Mouse (Mus musculus): ENCODE data around the gene D330045A20Rik. TPM values are rescaled to one million over a fixed set of nuclear protein-coding genes. Genes with fewer than 3 reads are reported as not detected.
"Not testable (repeated sequence)": the region's sequence is repeated elsewhere in the genome, so short reads cannot be mapped to it uniquely, and the experiment has no call there.

The D330045A20Rik gene
- polyA plus RNA-seq, 1 experiment = 0.05 TPM

DNA sequence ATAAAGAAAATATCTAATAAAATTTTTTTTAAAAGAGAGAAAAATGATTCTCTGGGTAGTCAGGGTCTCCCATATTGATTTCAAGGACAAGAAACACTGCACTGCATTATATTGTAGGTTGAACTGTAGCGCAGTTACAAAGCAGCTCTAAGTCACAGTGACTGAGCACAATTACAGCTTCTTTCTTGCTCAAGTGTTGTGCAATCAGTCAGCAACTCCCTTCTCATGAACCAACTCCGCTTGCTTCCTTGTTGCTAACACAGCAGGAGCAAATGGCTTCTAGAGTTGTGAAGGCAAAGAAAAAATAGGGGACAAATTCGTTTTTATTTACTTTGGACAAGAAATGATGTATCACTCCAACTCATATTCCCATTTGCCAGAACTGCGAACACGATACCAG, 70.3 kb downstream of the D330045A20Rik start:
- no peak for DNase-seq
- Histone ChIP-seq H3K27me3 (ENCODE audit: control insufficient read depth, insufficient read depth, low read length) (no peaks in the 10 kb centered on the region), H3K27ac (ENCODE audit: insufficient read depth, low read length) (no peak overlapping the region), H3K4me3 (replicated peaks; ENCODE audit: insufficient read depth, low read depth, low read length) (no peak overlapping the region), H3K4me1 (ENCODE audit: control insufficient read depth, insufficient read depth, low read length) (no peaks in the 10 kb centered on the region)
- 81% methylated on average over 5 of the region's 5 CpGs for WGBS
- TF ChIP-seq POLR2A (IDR thresholded peaks at IDR 0.05; ENCODE audit: borderline replicate concordance, insufficient read depth, low read length) (no peak), CTCF (IDR thresholded peaks at IDR 0.05; ENCODE audit: borderline replicate concordance, insufficient read depth, low read depth, low read length) (no peak)

- H3K27me3 ChIP-seq (ENCODE audit: control insufficient read depth, insufficient read depth, low read length) = no peaks in the 10 kb centered on the region
- no peak overlapping the region for H3K27ac ChIP-seq (ENCODE audit: insufficient read depth, low read length)
- H3K4me1 ChIP-seq (ENCODE audit: control insufficient read depth, insufficient read depth, low read length) = no peaks in the 10 kb centered on the region
- 81% methylated on average over 2 of the region's 2 CpGs for WGBS
- H3K4me3 ChIP-seq (replicated peaks; ENCODE audit: insufficient read depth, low read depth, low read length) = no peak overlapping the region
- no peak for TF ChIP-seq CTCF (IDR thresholded peaks at IDR 0.05; ENCODE audit: borderline replicate concordance, insufficient read depth, low read depth, low read length)
- no peak for TF ChIP-seq POLR2A (IDR thresholded peaks at IDR 0.05; ENCODE audit: borderline replicate concordance, insufficient read depth, low read length)
- no peak for DNase-seq
Observed at GRCm38 (mm10) chrX:139552090-139552489, 71.9 kb downstream of the D330045A20Rik start.

DNA sequence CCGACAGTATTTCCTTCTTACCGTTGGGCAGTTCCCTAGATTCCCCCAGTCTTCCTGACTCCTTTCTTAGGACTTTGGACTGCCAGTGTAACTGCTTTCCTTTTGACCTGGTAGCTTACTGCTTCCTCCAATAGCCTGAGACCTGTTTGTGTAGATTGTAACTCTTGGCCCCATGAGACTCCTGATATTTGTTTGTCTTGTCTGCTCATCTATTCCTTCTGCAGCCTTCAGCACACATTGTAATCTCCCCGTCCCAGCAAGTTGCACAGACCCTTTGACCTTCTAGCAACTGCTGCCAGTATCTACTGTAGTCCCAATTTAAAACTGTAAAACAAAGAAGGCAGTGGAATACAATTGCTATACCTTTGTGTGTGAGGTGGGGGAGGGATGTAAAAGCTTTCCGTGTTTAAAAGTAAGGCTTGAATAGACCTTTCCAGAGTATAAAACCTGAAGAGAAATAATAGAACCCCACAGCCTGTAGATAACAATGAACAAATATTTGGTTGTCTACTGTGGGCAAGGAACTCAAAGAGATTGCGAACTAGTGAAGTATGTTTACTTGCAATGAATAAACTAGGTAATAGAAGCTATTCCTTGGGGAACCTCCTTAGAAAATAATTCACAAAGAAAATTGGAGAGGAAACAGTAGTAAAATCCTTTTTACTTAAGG, 82.2 kb downstream of the D330045A20Rik start:
- DNase-seq = no peak
- H3K27ac ChIP-seq (ENCODE audit: insufficient read depth, low read length) = no peak overlapping the region
- H3K4me3 ChIP-seq (replicated peaks; ENCODE audit: insufficient read depth, low read depth, low read length) = no peak overlapping the region
- H3K27me3 ChIP-seq (ENCODE audit: control insufficient read depth, insufficient read depth, low read length) = no peaks in the 10 kb centered on the region
- H3K4me1 ChIP-seq (ENCODE audit: control insufficient read depth, insufficient read depth, low read length) = no peaks in the 10 kb centered on the region
- WGBS = 73% methylated on average over 5 of the region's 5 CpGs
- no peak for TF ChIP-seq CTCF (IDR thresholded peaks at IDR 0.05; ENCODE audit: borderline replicate concordance, insufficient read depth, low read depth, low read length)
- TF ChIP-seq POLR2A (IDR thresholded peaks at IDR 0.05; ENCODE audit: borderline replicate concordance, insufficient read depth, low read length) = no peak

DNA sequence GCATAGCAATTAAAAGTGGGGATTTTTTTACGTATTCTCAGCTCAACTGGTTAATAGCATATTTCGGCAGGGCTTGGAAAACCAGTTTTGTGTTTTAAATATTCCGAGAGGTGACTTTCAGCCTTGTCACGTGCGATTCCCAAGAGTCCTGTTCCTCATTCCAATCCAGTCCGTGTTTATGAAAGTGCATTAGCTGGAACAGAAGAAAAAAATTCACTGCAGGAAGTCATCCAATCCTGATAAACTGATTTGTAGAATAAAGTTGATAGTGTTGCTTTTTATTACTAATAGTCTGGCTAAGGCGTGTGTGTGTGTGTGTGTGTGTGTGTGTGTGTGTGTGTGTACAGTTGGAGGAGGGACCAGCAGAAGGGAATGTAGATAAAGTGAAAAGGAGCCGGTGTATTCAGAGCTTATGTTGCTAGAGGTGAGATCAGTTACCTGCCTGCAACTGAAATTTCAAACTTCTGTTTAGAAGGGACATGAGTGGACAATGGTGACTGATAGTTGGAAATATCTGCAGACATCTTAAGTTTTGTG, 82.8 kb downstream of the D330045A20Rik start, which contains the start of gene Rnf128:
Gene Rnf128 (plus strand): TSS at position 392 of the 537 bp plus-strand sequence.
- H3K27ac ChIP-seq (ENCODE audit: insufficient read depth, low read length) = no peak within 1 kb of the TSS
- no peaks in the 10 kb centered on the region for H3K4me1 ChIP-seq (ENCODE audit: control insufficient read depth, insufficient read depth, low read length)
- no peaks in the 10 kb centered on the region for H3K27me3 ChIP-seq (ENCODE audit: control insufficient read depth, insufficient read depth, low read length)
- H3K4me3 ChIP-seq (replicated peaks; ENCODE audit: insufficient read depth, low read depth, low read length) = no peak within 1 kb of the TSS
- 80% methylated on average over 8 of the region's 8 CpGs for WGBS
- TF ChIP-seq CTCF (IDR thresholded peaks at IDR 0.05; ENCODE audit: borderline replicate concordance, insufficient read depth, low read depth, low read length) = no peak
- no peak for TF ChIP-seq POLR2A (IDR thresholded peaks at IDR 0.05; ENCODE audit: borderline replicate concordance, insufficient read depth, low read length)
- no peak for DNase-seq

DNA sequence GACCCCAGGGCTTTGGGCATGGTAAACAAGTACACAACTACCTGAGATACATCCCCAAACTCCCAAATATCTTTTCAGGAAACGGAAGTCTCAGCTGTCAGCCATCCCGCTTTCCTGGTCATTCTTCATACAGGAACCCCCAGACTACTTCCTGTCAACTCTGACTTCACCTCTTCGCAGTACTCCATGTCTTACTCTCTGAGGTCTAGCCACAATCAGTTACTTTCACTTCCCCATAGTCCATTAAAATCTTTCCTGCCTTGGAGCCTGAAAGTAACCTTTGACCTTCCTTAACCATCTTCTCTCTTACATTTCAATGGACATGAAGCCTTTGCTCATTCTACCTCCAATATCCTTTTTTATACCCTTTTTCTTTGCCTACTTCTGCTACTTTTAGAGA, 89.9 kb downstream of the D330045A20Rik start:
- 89% methylated on average over 3 of the region's 3 CpGs for WGBS
- no peaks in the 10 kb centered on the region for H3K27me3 ChIP-seq (ENCODE audit: control insufficient read depth, insufficient read depth, low read length)
- no peak overlapping the region for H3K27ac ChIP-seq (ENCODE audit: insufficient read depth, low read length)
- no peaks in the 10 kb centered on the region for H3K4me1 ChIP-seq (ENCODE audit: control insufficient read depth, insufficient read depth, low read length)
- TF ChIP-seq CTCF (IDR thresholded peaks at IDR 0.05; ENCODE audit: borderline replicate concordance, insufficient read depth, low read depth, low read length) (no peak), POLR2A (IDR thresholded peaks at IDR 0.05; ENCODE audit: borderline replicate concordance, insufficient read depth, low read length) (no peak)
- no peak overlapping the region for H3K4me3 ChIP-seq (replicated peaks; ENCODE audit: insufficient read depth, low read depth, low read length)
- no peak for DNase-seq

DNA sequence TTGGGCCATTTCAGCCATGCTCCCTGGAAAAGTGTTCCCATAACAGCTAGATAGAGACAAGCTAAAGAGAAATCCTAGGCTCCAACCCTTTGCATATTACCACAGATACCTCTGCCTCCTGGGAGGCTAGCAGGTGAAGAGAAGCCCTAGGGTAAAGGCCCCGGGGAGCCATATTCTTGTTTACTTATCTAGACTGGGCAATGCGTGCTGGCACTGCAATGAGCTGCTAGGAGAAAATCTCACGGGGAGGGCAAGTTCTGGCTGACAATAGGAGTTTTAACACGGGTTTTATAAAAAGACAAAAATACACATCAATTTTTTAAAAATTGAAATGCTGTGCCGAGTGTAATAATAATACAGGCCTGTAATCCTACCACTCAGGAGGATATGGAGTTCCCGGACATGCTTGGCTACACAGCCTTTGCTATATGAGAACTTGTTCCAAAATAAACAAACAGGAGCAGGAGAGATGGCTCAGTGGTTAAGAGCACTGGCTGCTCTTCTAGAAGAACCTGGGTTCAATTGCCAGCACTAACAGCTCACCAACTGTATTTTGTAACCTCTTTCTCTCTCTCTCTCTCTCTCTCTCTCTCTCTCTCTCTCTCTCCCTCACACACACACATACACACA, 98.6 kb downstream of the D330045A20Rik start:
- H3K4me1 ChIP-seq (ENCODE audit: control insufficient read depth, insufficient read depth, low read length) = no peaks in the 10 kb centered on the region
- H3K27me3 ChIP-seq (ENCODE audit: control insufficient read depth, insufficient read depth, low read length) = no peaks in the 10 kb centered on the region
- no peak for TF ChIP-seq POLR2A (IDR thresholded peaks at IDR 0.05; ENCODE audit: borderline replicate concordance, insufficient read depth, low read length)
- no peak for TF ChIP-seq CTCF (IDR thresholded peaks at IDR 0.05; ENCODE audit: borderline replicate concordance, insufficient read depth, low read depth, low read length)
- H3K4me3 ChIP-seq (replicated peaks; ENCODE audit: insufficient read depth, low read depth, low read length) = no peak overlapping the region
- no peak overlapping the region for H3K27ac ChIP-seq (ENCODE audit: insufficient read depth, low read length)
- DNase-seq = no peak
- WGBS = 76% methylated on average over 6 of the region's 6 CpGs

DNA sequence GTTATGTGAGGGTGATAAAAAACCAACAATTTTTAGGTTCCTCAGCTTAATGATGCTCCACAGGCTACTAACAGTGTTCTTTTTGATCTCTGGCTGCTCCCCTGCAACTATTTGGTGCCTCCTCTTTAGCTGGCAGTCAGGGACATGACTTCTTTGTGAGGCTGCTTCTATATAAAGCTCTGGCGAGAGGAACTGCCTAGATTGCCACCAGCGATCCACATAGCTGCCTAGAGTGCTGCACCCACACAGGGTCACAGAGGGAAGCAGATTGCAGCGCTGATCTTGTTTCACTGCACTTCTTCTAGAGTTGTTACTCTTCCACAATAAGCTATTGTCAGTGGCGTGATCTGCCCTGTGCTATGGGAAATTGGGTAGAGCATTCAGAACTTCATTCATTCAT, 103.4 kb downstream of the D330045A20Rik start:
- Histone ChIP-seq H3K4me1 (ENCODE audit: control insufficient read depth, insufficient read depth, low read length) (no peaks in the 10 kb centered on the region), H3K4me3 (replicated peaks; ENCODE audit: insufficient read depth, low read depth, low read length) (no peak overlapping the region), H3K27me3 (ENCODE audit: control insufficient read depth, insufficient read depth, low read length) (no peaks in the 10 kb centered on the region), H3K27ac (ENCODE audit: insufficient read depth, low read length) (no peak overlapping the region)
- WGBS = 38% methylated on average over 4 of the region's 4 CpGs
- TF ChIP-seq CTCF (IDR thresholded peaks at IDR 0.05; ENCODE audit: borderline replicate concordance, insufficient read depth, low read depth, low read length) = no peak
- TF ChIP-seq POLR2A (IDR thresholded peaks at IDR 0.05; ENCODE audit: borderline replicate concordance, insufficient read depth, low read length) = no peak
- no peak for DNase-seq

- DNase-seq; H3K27ac ChIP-seq (ENCODE audit: insufficient read depth, low read length); H3K4me3 ChIP-seq (replicated peaks; ENCODE audit: insufficient read depth, low read depth, low read length); H3K27me3 ChIP-seq (ENCODE audit: control insufficient read depth, insufficient read depth, low read length); H3K4me1 ChIP-seq (ENCODE audit: control insufficient read depth, insufficient read depth, low read length): not testable (repeated sequence)
- 84% methylated on average over 2 of the region's 2 CpGs for WGBS
Observed at GRCm38 (mm10) chrX:139586676-139587075, 106.5 kb downstream of the D330045A20Rik start.
